Mouse (Mus musculus) MEL (cell line): ENCODE measurements around the gene Upk3b. TPM values are rescaled to one million over a fixed set of nuclear protein-coding genes. Genes with fewer than 3 reads are reported as not detected.
"Not testable (repeated sequence)": the region's sequence is repeated elsewhere in the genome, so short reads cannot be mapped to it uniquely, and the experiment has no call there.

Experiments used
- DNase-seq: peaks from one replicate; pipeline ENCODE4 v3.0.0; 2011; ENCODE audit warnings: low read depth, low spot score
- H3K27ac ChIP-seq: 2 replicates; pipeline ENCODE4 v1.5.1; 2012; ENCODE audit warnings: low read depth, mild to moderate bottlenecking, control low read depth, low read length, moderate library complexity; ENCODE audit not compliant: control insufficient read depth
- H3K27me3 ChIP-seq, 2 experiments: fragments of 150-350 bp in 1 of 2; sonication (generic) in 1 of 2; 2 replicates each; pipeline ENCODE4 v1.6.1; 2012; ENCODE audit warnings: low read length in 2 of 2, mild to moderate bottlenecking in 2 of 2, improper control_type of control experiment in 1 of 2, moderate library complexity in 1 of 2; ENCODE audit not compliant: insufficient read depth in 2 of 2, control insufficient read depth in 1 of 2
- H3K36me3 ChIP-seq, 2 experiments: 2 replicates each; pipeline ENCODE4 v1.6.1; 2012 to 2014; ENCODE audit warnings: low read length in 2 of 2, improper control_type of control experiment in 1 of 2, inconsistent platforms in 1 of 2, mild to moderate bottlenecking in 1 of 2; ENCODE audit not compliant: insufficient read depth in 2 of 2, control insufficient read depth in 1 of 2
- H3K4me1 ChIP-seq, 2 experiments: fragments of 150-350 bp in 1 of 2; sonication (generic) in 1 of 2; 2 replicates each; pipeline ENCODE4 v1.6.1; 2012; ENCODE audit warnings: low read length in 2 of 2, improper control_type of control experiment in 1 of 2, mild to moderate bottlenecking in 1 of 2; ENCODE audit not compliant: insufficient read depth in 2 of 2, control insufficient read depth in 1 of 2
- H3K4me3 ChIP-seq, 2 experiments: fragments of 150-350 bp in 1 of 2; sonication (generic) in 1 of 2; 2 replicates each; pipeline ENCODE4 v1.5.1; 2012; ENCODE audit warnings: low read depth in 2 of 2, low read length in 2 of 2, mild to moderate bottlenecking in 2 of 2, moderate library complexity in 2 of 2, control low read depth in 1 of 2, improper control_type of control experiment in 1 of 2; ENCODE audit not compliant: control insufficient read depth in 1 of 2, insufficient read depth in 1 of 2
- H3K79me2 ChIP-seq: 2 replicates; pipeline ENCODE4 v1.6.1; 2012; ENCODE audit warnings: mild to moderate bottlenecking, low read length, moderate library complexity; ENCODE audit not compliant: control insufficient read depth, poor library complexity, insufficient read depth
- H3K9ac ChIP-seq: 2 replicates; pipeline ENCODE4 v1.6.1; 2012; ENCODE audit warnings: low read depth, mild to moderate bottlenecking, control low read depth, low read length, moderate library complexity; ENCODE audit not compliant: control insufficient read depth, poor library complexity, severe bottlenecking
- H3K9me3 ChIP-seq: fragments of 150-350 bp; sonication (generic); replicated peaks from 2 replicates; pipeline ENCODE4 v1.6.1; 2012; ENCODE audit warnings: mild to moderate bottlenecking, low read length, improper control_type of control experiment, moderate library complexity; ENCODE audit not compliant: insufficient read depth
- BHLHE40 ChIP-seq: IDR thresholded peaks from 2 replicates; pipeline ENCODE4 v1.6.1; 2012; ENCODE audit warnings: low read depth, mild to moderate bottlenecking, inconsistent platforms, low read length, improper control_type of control experiment, borderline replicate concordance
- CHD1 ChIP-seq: IDR thresholded peaks from 2 replicates; pipeline ENCODE4 v1.6.1; 2012; ENCODE audit warnings: low read depth, mild to moderate bottlenecking, inconsistent platforms, low read length, improper control_type of control experiment
- CHD2 ChIP-seq: IDR thresholded peaks from 2 replicates; pipeline ENCODE4 v1.6.1; 2011; ENCODE audit warnings: low read length, improper control_type of control experiment
- CTCF ChIP-seq, 3 experiments: IDR thresholded peaks in 2 of 3; conservative IDR thresholded peaks in 1 of 3; 2 replicates each; pipeline ENCODE4 v1.5.1; 2011 to 2012; ENCODE audit warnings: low read length in 3 of 3, low read depth in 2 of 3, mild to moderate bottlenecking in 2 of 3, improper control_type of control experiment in 1 of 3, inconsistent platforms in 1 of 3, mixed read lengths in 1 of 3, moderate library complexity in 1 of 3; ENCODE audit not compliant: control insufficient read depth in 1 of 3, insufficient read depth in 1 of 3, poor library complexity in 1 of 3, severe bottlenecking in 1 of 3
- E2F4 ChIP-seq: IDR thresholded peaks from 2 replicates; pipeline ENCODE4 v1.6.1; 2011; ENCODE audit warnings: low read depth, low read length, improper control_type of control experiment, borderline replicate concordance
- EP300 ChIP-seq, 2 experiments: IDR thresholded peaks; 2 replicates each; pipeline ENCODE4 v1.6.1; 2011; ENCODE audit warnings: improper control_type of control experiment in 2 of 2, low read length in 2 of 2, low read depth in 1 of 2, mild to moderate bottlenecking in 1 of 2
- ETS1 ChIP-seq: IDR thresholded peaks from 2 replicates; pipeline ENCODE4 v1.6.1; 2012; ENCODE audit warnings: low read depth, mild to moderate bottlenecking, inconsistent platforms, low read length, improper control_type of control experiment, moderate library complexity
- JUND ChIP-seq: IDR thresholded peaks from 2 replicates; pipeline ENCODE4 v1.6.1; 2011; ENCODE audit warnings: low read depth, mild to moderate bottlenecking, improper control_type of control experiment, low read length
- MEF2A ChIP-seq: IDR thresholded peaks from 2 replicates; pipeline ENCODE4 v1.6.1; 2014; ENCODE audit warnings: low read depth, mild to moderate bottlenecking, inconsistent platforms, low read length, improper control_type of control experiment; ENCODE audit not compliant: poor library complexity, insufficient replicate concordance, severe bottlenecking; ENCODE audit errors: extremely low read depth
- MYC ChIP-seq: IDR thresholded peaks from 2 replicates; pipeline ENCODE4 v1.6.1; 2011; ENCODE audit warnings: low read depth, mild to moderate bottlenecking, low read length, improper control_type of control experiment, moderate library complexity
- NRF1 ChIP-seq: IDR thresholded peaks from 2 replicates; pipeline ENCODE4 v1.6.1; 2014; ENCODE audit warnings: low read depth, mild to moderate bottlenecking, inconsistent platforms, low read length, improper control_type of control experiment, moderate library complexity; ENCODE audit not compliant: poor library complexity, insufficient read depth, severe bottlenecking
- POLR2A ChIP-seq, 2 experiments: IDR thresholded peaks; 2 replicates each; pipeline ENCODE4 v1.6.1; 2011 to 2012; ENCODE audit warnings: low read length in 2 of 2, mild to moderate bottlenecking in 2 of 2, control low read depth in 1 of 2, improper control_type of control experiment in 1 of 2, low read depth in 1 of 2, moderate library complexity in 1 of 2; ENCODE audit not compliant: control insufficient read depth in 1 of 2, insufficient read depth in 1 of 2, poor library complexity in 1 of 2
- RAD21 ChIP-seq: IDR thresholded peaks from 2 replicates; pipeline ENCODE4 v1.6.1; 2011; ENCODE audit warnings: mild to moderate bottlenecking, low read depth, low read length, improper control_type of control experiment
- SIN3A ChIP-seq: IDR thresholded peaks from 2 replicates; pipeline ENCODE4 v1.6.1; 2012; ENCODE audit warnings: low read length, improper control_type of control experiment, inconsistent platforms
- SMC3 ChIP-seq: IDR thresholded peaks from 2 replicates; pipeline ENCODE4 v1.6.1; 2011; ENCODE audit warnings: low read depth, low read length, improper control_type of control experiment
- TBP ChIP-seq: IDR thresholded peaks from 2 replicates; pipeline ENCODE4 v1.8.0; 2011; ENCODE audit warnings: low read depth, low read length, improper control_type of control experiment
- USF1 ChIP-seq: IDR thresholded peaks from 2 replicates; pipeline ENCODE4 v1.6.1; 2014; ENCODE audit warnings: low read depth, mild to moderate bottlenecking, inconsistent platforms, low read length, improper control_type of control experiment, moderate library complexity
- ZC3H11A ChIP-seq: IDR thresholded peaks from 2 replicates; pipeline ENCODE4 v1.6.1; 2012; ENCODE audit warnings: low read depth, mild to moderate bottlenecking, inconsistent platforms, low read length, improper control_type of control experiment
- ZNF384 ChIP-seq: IDR thresholded peaks from 2 replicates; pipeline ENCODE4 v1.6.1; 2012; ENCODE audit warnings: low read depth, mild to moderate bottlenecking, inconsistent platforms, low read length, improper control_type of control experiment
- polyA plus RNA-seq, 2 experiments: library from polyadenylated mRNA; stranded (reverse) in 1 of 2; unstranded in 1 of 2; fragments of >175 nt in 1 of 2; fragments of >200 nt in 1 of 2; gene quantifications; 2 replicates each; pipeline versions ENCODE4 v1.2.1 to v1.2.4; 2012; ENCODE audit warnings: low replicate concordance in 2 of 2, low read depth in 1 of 2; ENCODE audit not compliant: insufficient read length in 2 of 2, insufficient read depth in 1 of 2, missing spikeins in 1 of 2
- total RNA-seq: library from RNA; depleted of rRNA; stranded (reverse); fragments of 300-350 nt; gene quantifications from 2 replicates; pipeline ENCODE4 v1.2.3, GENCODE M21; 2012

Upk3b gene
- total and polyA plus RNA-seq, 3 experiments = not detected

GRCm38 (mm10) chr5:136061567-136061966 lies 23.3 kb downstream of the Upk3b start:
- H3K27me3 ChIP-seq = peaks cover 8 to 12% of the 10 kb centered on the region in 2 experiments
- H3K27ac ChIP-seq = no peak overlapping the region
- H3K79me2 ChIP-seq = no peaks in the 10 kb centered on the region
- peak; percentile 68 for DNase-seq
- peaks cover 0 to 2% of the 10 kb centered on the region in 2 experiments; a peak in 1 of 4 replicates for H3K36me3 ChIP-seq
- H3K4me3 ChIP-seq = no peak overlapping the region
- TF ChIP-seq ZC3H11A (peak; percentile 83), SMC3 (peak; percentile 83), TBP (no peak), BHLHE40 (0 out of 2 replicates have a peak, but pooled peaks have one; percentile 17), CHD2 (no peak), E2F4 (no peak), ETS1 (no peak), JUND (no peak), CTCF (IDR thresholded peaks at IDR 0.05 in 2 of 3, conservative IDR thresholded peaks at IDR 0.05 in 1 of 3; ENCODE audit: control insufficient read depth in 1 of 3, insufficient read depth in 1 of 3, low read depth in 2 of 3, low read length in 3 of 3, poor library complexity in 1 of 3, severe bottlenecking in 1 of 3) (peak; percentile 91 to 96 (median 94)), RAD21 (peak; percentile 88), SIN3A (0 out of 2 replicates have a peak, but pooled peaks have one; percentile 30), ZNF384 (no peak), CHD1 (no peak), POLR2A (IDR thresholded peaks at IDR 0.05; ENCODE audit: control insufficient read depth in 1 of 2, insufficient read depth in 1 of 2, low read depth in 1 of 2, low read length in 2 of 2, poor library complexity in 1 of 2) (no peak), EP300 (IDR thresholded peaks at IDR 0.05; ENCODE audit: low read depth in 1 of 2, low read length in 2 of 2) (no peak), MYC (no peak), USF1 (no peak), MEF2A (no peak)
- 0 out of 4 replicates have a peak, but pooled peaks cover 0 to 2% of the 10 kb centered on the region in 2 experiments for H3K4me1 ChIP-seq
- no peak overlapping the region for H3K9ac ChIP-seq
- H3K9me3 ChIP-seq = no peaks in the 10 kb centered on the region

GRCm38 (mm10) chr5:136063920-136064319 lies 25.6 kb downstream of the Upk3b start:
- DNase-seq = no peak
- Histone ChIP-seq H3K4me3 (0 out of 4 replicates have a peak overlapping the region, but pooled peaks of 1 of the 2 experiments have one; percentile 4), H3K36me3 (peaks cover 0 to 2% of the 10 kb centered on the region in 2 experiments; a peak in 1 of 4 replicates), H3K4me1 (0 out of 4 replicates have a peak, but pooled peaks cover 0 to 2% of the 10 kb centered on the region in 2 experiments), H3K9ac (peak overlapping the region; percentile 30; the same call in 1 of the 2 replicates), H3K9me3 (no peaks in the 10 kb centered on the region), H3K27me3 (peaks cover 0 to 2% of the 10 kb centered on the region in 2 experiments; a peak in 3 of 4 replicates), H3K79me2 (no peaks in the 10 kb centered on the region), H3K27ac (no peak overlapping the region)
- peak; percentile 36; the same call in 1 of the 2 replicates for TF ChIP-seq NRF1
- TF ChIP-seq ZC3H11A = no peak

GRCm38 (mm10) chr5:136066404-136067148 lies 28.3 kb downstream of the Upk3b start:
- H3K9me3 ChIP-seq, H3K27ac ChIP-seq, H3K4me1 ChIP-seq, H3K79me2 ChIP-seq, H3K9ac ChIP-seq, H3K27me3 ChIP-seq, H3K36me3 ChIP-seq, H3K4me3 ChIP-seq: not testable (repeated sequence)
- peak; percentile 23 for DNase-seq
